8 mouse cellular contexts compared by ENCODE assay signal in genomic region chr5:144794687-144795086, GRCm38 (mm10). TPM values are rescaled to one million over a fixed set of nuclear protein-coding genes. Genes with fewer than 3 reads are reported as not detected.
A peak's percentile ranks its signal among the peaks of the same experiment; 100 is the strongest.
DNase-seq lines count a peak whose midpoint lies in the region; ATAC-seq and TF ChIP-seq lines count a peak whose summit lies in the region.

No protein-coding gene starts in this region.

- H3K27ac ChIP-seq in heart, postnatal 0 days (ENCODE audit: low read depth): no peak overlapping the region
- H3K27ac ChIP-seq in heart, embryonic 12.5 days (ENCODE audit: poor library complexity, severe bottlenecking): no peak overlapping the region

- no peaks in the 10 kb centered on the region for H3K9me3 ChIP-seq in heart, postnatal 0 days (replicated peaks; ENCODE audit: control insufficient read depth, low read length)
- no peaks in the 10 kb centered on the region for H3K9me3 ChIP-seq in heart, embryonic 12.5 days (replicated peaks)

- H3K36me3 ChIP-seq in heart, postnatal 0 days (replicated peaks; ENCODE audit: control insufficient read depth, insufficient read depth, low read length): peaks cover 100% of the 10 kb centered on the region
- H3K36me3 ChIP-seq in heart, embryonic 12.5 days: peaks cover 99% of the 10 kb centered on the region
- H3K36me3 ChIP-seq in C2C12 (ENCODE audit: control insufficient read depth, insufficient read depth): peaks cover 71% of the 10 kb centered on the region

- TF ChIP-seq EP300 in heart, postnatal 0 days (IDR thresholded peaks at IDR 0.05; ENCODE audit: low read depth): no peak

- peak; percentile 21 for DNase-seq in heart, postnatal 0 days (ENCODE audit: low spot score)
- DNase-seq in adipocyte (ENCODE audit: low spot score): peak; percentile 20
- DNase-seq in liver: peak; percentile 30
- DNase-seq in right cerebral cortex, postnatal 25 days: peak; percentile 19
- DNase-seq in urinary bladder, postnatal 10 days (ENCODE audit: low spot score): no peak

- TF ChIP-seq CTCF in heart, postnatal 0 days (IDR thresholded peaks at IDR 0.05; ENCODE audit: low read depth): peak; percentile 55
- peak; percentile 43 for TF ChIP-seq CTCF in C2C12 (IDR thresholded peaks at IDR 0.05; ENCODE audit: control insufficient read depth, insufficient read depth, insufficient read length)

- no peaks in the 10 kb centered on the region for H3K79me3 ChIP-seq in C2C12 (ENCODE audit: low read depth)

- H3K4me1 ChIP-seq in heart, postnatal 0 days (ENCODE audit: control insufficient read depth, insufficient read depth): no peaks in the 10 kb centered on the region
- no peaks in the 10 kb centered on the region for H3K4me1 ChIP-seq in heart, embryonic 12.5 days (replicated peaks)

- H3K4me3 ChIP-seq in heart, postnatal 0 days (ENCODE audit: low read depth, low read length): no peak overlapping the region
- no peak overlapping the region for H3K4me3 ChIP-seq in heart, embryonic 12.5 days
- H3K4me3 ChIP-seq in C2C12 (ENCODE audit: insufficient read depth, poor library complexity, severe bottlenecking): no peak overlapping the region

- no peak for ATAC-seq in heart, postnatal 0 days (ENCODE audit: insufficient read depth, low read depth)
- ATAC-seq in heart, embryonic 12.5 days (ENCODE audit: insufficient number of reproducible peaks, low FRiP score): no peak
- 0 out of 2 replicates have a peak, but pooled peaks have one; percentile 63 for ATAC-seq in erythroid progenitor cell, adult 5-6 weeks (replicated peaks; ENCODE audit: low FRiP score, poor library complexity, severe bottlenecking)

- H3K79me2 ChIP-seq in C2C12 (ENCODE audit: control insufficient read depth, insufficient read depth): no peaks in the 10 kb centered on the region

- H3K9ac ChIP-seq in heart, postnatal 0 days (replicated peaks; ENCODE audit: low read depth, low read length): no peak overlapping the region
- no peak overlapping the region for H3K9ac ChIP-seq in heart, embryonic 12.5 days

- 65% methylated on average over 6 of the region's 6 CpGs for WGBS in heart, postnatal 0 days
- WGBS in heart, embryonic 12.5 days: 69% methylated on average over 6 of the region's 6 CpGs

- no peak overlapping the region for H3K4me2 ChIP-seq in heart, postnatal 0 days (ENCODE audit: low read depth, low read length)
- no peak overlapping the region for H3K4me2 ChIP-seq in heart, embryonic 12.5 days

- H3ac ChIP-seq in C2C12 (ENCODE audit: control insufficient read depth, insufficient read length, low read depth): no peak overlapping the region

- H3K27me3 ChIP-seq in heart, postnatal 0 days (ENCODE audit: control insufficient read depth, insufficient read depth, low read length): no peaks in the 10 kb centered on the region
- no peaks in the 10 kb centered on the region for H3K27me3 ChIP-seq in heart, embryonic 12.5 days (replicated peaks)
- no peaks in the 10 kb centered on the region for H3K27me3 ChIP-seq in C2C12 (ENCODE audit: control insufficient read depth, insufficient read depth, insufficient read length)

TF ChIP-seq in C2C12, 6 proteins besides CTCF, POLR2A, EP300 and RAD21:
- TF ChIP-seq MYOG (IDR thresholded peaks at IDR 0.05; ENCODE audit: control insufficient read depth, extremely low read depth, insufficient read length): no peak
- TF ChIP-seq MYOD1 (IDR thresholded peaks at IDR 0.05; ENCODE audit: control insufficient read depth, insufficient read length, low read depth): no peak
- no peak for TF ChIP-seq CEBPB (IDR thresholded peaks at IDR 0.05; ENCODE audit: low read depth)
- TF ChIP-seq FOSL1 (IDR thresholded peaks at IDR 0.05; ENCODE audit: insufficient read depth, low read length, poor library complexity, severe bottlenecking): no peak
- no peak for TF ChIP-seq MAX (IDR thresholded peaks at IDR 0.05)
- no peak for TF ChIP-seq USF1 (IDR thresholded peaks at IDR 0.05; ENCODE audit: low read depth)

RNA-seq across cellular contexts. Expression of gene Trrap, which starts 27.2 kb away (rescaled TPM):
- 73.2 and 85.0 TPM in 2 replicates for total RNA-seq in heart, postnatal 0 days (2014; rRNA removed; ENCODE audit: low replicate concordance)
- 23.2 and 24.6 TPM in 2 replicates for polyA plus RNA-seq in heart, postnatal 0 days (2015; fragmentation: Nextera tagmentation; extraction: Ambion mirVana)
- polyA plus RNA-seq in heart, embryonic 12.5 days (2016; fragmentation: Nextera tagmentation; extraction: Ambion mirVana): 61.5 and 66.0 TPM in 2 replicates
- polyA plus RNA-seq in C2C12 (2012; fragmentation: generic; extraction: Trizol): 42.0 TPM
- 33.9 and 73.4 TPM in 2 replicates for total RNA-seq in erythroid progenitor cell, adult 5-6 weeks (2015; ENCODE audit: low replicate concordance)
- total RNA-seq in erythroid progenitor cell, adult 5-6 weeks (2017; ENCODE audit: low replicate concordance): 22.2 and 29.5 TPM in 2 replicates

RNA-seq across cellular contexts. Expression of gene Tmem130, which starts 33.1 kb away (rescaled TPM):
- total RNA-seq in heart, postnatal 0 days (2014; rRNA removed; ENCODE audit: low replicate concordance): 0.53 and 2.2 TPM in 2 replicates
- 0.36 and 0.44 TPM in 2 replicates for polyA plus RNA-seq in heart, postnatal 0 days (2015; fragmentation: Nextera tagmentation; extraction: Ambion mirVana)
- 0.46 and 0.93 TPM in 2 replicates for polyA plus RNA-seq in heart, embryonic 12.5 days (2016; fragmentation: Nextera tagmentation; extraction: Ambion mirVana)
- not detected for polyA plus RNA-seq in C2C12 (2012; fragmentation: generic; extraction: Trizol)
- not detected in 2 replicates for total RNA-seq in erythroid progenitor cell, adult 5-6 weeks (2015; ENCODE audit: low replicate concordance)
- not detected in 2 replicates for total RNA-seq in erythroid progenitor cell, adult 5-6 weeks (2017; ENCODE audit: low replicate concordance)
